Mouse (Mus musculus) thymus, postnatal 25 days (tissue): Measurements from ENCODE around the gene 5730455P16Rik.
A peak's percentile ranks its signal among the peaks of the same experiment; 100 is the strongest.
"Not testable (repeated sequence)": the region's sequence is repeated elsewhere in the genome, so short reads cannot be mapped to it uniquely, and the experiment has no call there.

Source experiments
- DNase-seq: peaks from one replicate; pipeline ENCODE4 v3.0.0; 2022

The 5730455P16Rik gene

DNA sequence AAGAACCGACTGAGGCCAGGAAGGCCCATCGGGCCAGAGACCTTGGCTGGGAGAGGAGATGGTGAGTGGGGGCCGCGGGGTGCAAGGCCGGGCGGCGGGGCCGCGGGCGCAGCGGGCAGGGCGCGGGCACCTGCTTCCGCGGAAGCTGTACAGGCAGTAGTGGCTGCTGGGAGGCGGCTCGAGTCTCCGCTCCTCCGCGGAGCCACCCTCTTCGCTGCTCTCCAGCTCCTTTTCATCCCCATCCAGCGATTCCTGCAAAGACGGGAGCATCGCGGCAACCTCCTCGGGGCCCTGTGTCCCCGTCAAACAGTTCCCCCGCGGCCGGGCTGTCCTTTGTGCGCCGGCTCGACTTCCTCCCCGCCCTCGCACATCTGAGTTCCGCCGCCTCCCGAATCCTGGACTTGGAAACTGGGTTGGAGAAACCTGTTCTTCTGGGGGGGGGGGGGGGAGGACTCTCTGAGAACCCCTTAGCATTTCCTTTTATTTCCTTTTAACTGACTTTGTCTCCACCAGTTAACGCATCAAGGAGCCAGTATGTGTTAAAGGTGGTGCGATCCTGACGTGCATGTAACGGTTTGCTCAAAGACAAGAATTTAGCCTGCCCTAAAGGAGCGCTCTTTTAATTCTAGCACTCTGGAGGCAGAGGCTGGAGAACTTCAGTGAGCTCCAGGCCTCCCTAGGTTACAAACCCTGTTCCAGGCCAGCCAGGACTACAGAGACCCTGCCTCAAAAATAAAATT is at the start of gene 5730455P16Rik:
Gene 5730455P16Rik, minus strand, starts transcription at position 323 of the 740 bp plus-strand sequence.
- DNase-seq, result peak; percentile 78

DNA sequence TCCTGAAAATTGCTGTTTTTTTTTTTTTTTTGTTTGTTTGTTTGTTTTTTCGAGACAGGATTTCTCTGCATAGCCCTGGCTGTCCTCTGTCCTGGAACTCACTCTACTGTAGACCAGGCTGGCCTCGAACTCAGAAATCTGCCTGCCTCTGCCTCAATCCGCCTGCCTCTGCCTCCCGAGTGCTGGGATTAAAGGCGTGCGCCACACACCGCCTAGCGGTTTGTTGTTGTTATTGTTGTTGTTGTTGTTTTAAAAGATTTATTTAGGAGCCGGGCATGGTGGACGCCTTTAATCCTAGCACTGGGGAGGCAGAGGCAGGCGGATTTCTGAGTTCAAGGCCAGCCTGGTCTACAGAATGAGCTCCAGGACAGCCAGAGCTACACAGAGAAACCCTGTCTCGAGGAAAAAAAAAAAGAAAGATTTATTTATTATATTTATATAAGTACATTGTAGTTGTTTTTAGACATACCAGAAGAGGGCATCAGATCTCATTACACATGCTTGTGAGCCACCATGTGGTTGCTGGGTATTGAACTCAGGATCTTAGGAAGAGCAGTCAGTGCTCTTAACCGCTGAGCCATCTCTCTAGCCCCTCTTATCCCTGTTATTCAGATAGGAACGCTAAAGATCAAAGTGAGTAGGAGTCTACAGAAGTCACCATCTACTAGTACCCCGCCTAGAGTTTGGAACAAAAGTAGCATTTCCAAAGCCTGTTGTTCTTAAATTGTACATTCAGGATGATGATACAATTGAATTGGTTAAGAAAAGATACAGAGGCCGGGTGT is 48.4 kb upstream of the 5730455P16Rik start:
- DNase-seq, result not testable (repeated sequence)

DNA sequence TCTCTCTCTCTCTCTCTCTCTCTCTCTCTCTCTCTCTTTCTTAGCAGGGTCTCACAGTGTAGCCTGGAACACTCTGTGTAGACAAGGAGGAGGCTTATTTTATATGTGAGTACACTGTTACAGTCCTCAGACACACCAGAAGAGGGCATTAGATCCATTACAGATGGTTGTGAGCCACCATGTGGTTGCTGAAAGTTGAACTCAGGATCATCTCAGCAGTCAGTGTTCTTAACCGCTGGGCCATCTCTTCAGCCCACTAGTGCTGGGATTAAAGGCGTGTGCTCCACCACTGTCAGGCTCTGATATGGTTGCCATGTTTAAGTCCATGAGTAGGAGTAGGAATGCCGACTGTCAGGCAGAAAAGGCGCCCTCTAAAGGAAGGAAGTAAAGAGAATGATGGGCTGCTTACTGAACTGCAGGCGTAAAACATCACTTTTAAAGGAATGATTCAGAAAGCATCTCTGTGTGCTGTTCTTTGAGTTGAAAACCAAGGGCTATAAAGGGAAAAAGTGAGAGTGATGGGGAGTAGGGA is 47.5 kb upstream of the 5730455P16Rik start:
- no peak for DNase-seq

DNA sequence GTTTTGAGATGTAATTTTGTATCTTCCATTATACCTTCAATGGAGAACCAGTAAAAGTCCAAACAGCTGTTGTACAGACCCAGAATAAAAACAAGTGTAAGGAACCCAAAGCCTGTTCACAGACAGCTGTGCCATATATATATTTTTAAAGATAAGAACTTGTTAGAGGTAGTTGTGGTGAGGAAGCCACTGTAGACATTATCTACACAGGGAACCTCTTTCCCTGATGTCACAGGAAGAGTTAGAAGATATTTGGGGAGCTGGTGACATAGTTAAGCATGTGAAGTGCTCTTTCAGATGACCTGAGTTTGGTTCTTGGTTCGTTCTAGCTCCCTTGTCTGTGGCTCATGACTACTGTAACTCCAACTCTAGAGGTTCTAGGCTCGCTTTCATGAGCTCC is 46.9 kb upstream of the 5730455P16Rik start:
- no peak for DNase-seq

DNA sequence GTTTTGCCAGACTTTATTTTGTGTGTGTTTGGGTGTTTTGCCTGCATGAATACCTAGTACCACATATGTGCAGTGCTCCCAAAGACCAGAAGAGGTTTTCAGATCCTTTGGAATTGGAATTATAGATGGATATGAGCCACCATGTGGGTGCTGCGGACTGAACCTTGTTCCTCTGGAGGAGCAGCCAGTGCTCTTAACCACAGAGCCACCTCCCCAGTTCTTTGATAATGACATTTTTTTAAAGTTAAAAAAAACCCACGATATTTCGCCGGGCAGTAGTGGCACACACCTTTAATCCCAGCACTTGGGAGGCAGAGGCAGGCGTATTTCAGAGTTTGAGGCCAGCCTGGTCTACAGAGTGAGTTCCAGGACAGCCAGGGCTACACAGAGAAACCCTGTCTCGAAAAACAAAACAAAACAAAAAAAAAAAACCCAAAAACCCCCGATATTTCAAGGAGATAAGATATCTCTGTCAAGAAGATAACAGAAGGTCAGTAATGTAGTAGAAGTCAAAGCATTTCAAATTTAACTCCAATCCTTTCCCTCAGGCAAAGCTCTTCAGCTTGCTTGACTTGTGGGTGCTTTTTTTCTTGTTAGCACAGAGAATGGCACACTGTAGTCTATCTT is 43.7 kb upstream of the 5730455P16Rik start:
- DNase-seq, result no peak

DNA sequence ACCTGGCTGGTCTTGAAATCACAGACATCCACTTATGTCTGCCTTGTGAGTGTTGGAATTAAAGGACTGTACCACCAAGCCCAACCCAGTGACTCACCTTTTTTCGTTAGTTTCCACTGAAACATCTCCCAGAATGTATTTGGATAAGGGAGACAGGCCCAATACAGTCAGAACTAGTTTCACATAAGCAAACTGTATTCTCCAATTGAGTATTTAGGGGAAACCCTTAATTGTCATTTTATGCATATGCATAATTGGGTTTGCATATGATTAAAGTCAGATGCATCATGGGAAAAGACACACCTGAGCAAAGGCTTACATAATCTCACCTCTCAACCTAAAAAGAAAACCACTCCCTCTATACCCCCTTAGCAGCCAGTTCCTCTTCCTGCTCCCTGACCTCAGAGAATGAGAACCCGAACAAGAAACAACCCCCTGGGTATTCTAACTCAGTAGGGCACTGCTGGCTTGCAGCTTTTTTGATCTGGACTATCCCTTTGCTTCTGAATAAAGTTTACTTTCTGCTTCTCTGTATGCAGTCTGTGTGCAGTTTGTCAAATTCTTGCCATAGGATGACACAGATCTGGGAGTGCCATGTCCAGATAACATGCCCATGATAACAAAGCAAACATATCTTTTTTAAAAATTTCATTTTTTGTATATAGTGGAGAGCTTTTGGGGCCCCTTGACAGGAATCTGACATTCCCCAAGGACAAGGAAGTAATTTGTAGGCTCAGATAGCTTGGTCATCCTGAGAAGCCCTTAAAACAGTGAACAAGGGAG is 42.6 kb upstream of the 5730455P16Rik start:
- no peak for DNase-seq

DNA sequence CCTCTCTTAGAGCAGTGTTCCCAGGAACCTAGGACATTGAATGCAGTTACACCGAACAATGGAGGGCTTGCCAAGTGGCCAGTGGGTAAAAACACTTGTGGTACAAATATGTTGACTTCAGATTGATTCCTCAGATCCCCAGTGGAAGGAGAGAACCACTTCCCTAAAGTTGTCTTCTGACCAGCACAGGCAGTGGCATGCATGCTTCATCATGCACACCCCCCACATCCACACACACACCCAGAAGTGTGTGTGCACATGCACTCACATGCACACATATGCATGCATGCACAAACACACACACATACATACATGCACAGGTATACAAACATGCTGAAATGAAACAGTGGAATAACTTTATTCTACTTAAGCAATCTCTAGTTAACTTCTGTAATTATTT is 41.9 kb upstream of the 5730455P16Rik start:
- no peak for DNase-seq

DNA sequence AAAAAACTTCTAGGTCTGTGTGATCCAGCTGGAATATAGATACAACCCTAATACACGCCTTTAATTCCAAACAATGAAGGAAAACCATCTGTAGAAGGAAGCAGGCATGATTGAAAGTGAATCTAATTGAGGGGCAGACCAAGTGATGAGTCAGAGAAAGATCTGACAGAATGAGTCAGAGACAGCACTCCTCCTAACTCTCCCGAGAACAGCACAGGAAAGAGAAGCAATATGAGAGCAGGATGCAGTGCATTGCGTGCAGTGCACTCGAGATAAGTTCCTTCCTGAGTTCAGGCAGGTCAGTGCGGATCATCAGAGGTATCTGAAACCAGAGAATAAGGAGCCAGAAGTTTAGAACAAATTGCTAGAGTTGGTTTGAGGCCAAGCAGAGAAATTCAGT is 39.3 kb upstream of the 5730455P16Rik start:
- no peak for DNase-seq

DNA sequence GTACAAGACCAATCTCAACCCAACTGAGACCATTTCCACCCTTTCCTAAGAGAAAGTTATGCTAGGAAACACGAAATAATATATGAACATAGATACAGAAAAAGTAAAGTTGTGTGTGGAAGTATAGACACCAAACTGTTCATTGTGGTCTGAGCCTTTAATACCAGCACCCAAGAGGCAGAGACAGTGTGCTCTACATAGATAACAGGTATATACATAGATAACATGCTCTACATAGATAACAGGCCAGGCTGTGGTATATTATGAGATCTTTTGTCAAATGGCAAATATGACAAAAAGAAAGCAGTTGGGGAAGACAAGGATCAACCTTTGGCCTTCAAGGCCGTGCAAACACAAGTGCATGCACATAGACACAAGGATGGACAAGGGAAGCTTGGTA is 32.5 kb upstream of the 5730455P16Rik start:
- DNase-seq, result no peak

DNA sequence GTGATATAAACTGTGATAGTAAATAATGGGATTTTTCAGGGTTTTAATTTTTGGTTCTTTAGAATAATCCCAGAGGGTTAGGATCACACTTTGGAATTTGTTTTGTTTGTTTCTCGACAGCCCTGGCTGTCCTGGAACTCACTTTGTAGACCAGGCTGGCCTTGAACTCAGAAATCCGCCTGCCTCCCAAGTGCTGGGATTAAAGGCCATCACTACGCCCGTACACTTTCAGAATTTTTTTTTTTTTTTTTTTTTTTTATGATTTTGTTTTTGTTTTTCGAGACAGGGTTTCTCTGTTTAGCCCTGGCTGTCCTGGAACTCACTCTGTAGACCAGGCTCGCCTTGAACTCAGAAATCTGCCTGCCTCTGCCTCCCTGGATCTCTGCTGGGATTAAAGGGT is 30.0 kb upstream of the 5730455P16Rik start:
- not testable (repeated sequence) for DNase-seq

DNA sequence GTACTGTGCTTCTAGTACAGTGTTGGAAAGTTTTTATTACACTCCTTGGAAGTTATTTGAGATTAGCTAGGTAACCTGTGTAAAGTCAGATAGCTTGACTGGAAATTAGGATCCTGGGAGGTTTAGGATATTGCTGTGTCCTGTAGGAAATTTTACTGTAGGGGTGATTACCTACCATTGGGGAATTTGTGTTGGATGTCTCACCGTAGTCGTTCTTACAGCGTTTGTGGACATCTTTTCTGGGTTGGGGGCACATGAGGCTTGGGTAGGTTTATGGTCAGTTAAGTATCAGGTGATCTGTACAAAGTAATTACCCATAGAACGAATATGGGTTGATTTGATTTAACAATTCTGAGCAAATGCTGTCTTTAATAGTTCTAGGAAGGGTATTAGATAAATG is 18.8 kb upstream of the 5730455P16Rik start:
- no peak for DNase-seq

DNA sequence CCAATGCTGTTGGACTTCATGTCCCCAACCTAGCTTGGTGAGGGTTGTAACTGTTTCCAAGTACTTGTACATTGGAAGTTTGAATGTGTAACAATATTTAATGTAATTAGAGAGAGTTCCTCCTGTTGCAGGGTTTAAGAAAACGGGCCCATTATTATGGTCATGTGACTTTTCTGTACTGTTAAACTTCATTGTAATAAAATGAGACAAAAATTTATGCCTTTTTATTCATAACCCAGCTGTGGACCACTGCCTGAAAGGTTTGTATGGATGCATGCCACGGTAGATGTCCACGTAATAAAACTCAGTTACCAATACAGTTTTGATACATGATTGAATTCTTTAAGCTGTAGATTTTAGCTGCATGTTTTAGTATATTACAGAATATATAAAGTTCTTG is 18.1 kb upstream of the 5730455P16Rik start:
- no peak for DNase-seq

DNA sequence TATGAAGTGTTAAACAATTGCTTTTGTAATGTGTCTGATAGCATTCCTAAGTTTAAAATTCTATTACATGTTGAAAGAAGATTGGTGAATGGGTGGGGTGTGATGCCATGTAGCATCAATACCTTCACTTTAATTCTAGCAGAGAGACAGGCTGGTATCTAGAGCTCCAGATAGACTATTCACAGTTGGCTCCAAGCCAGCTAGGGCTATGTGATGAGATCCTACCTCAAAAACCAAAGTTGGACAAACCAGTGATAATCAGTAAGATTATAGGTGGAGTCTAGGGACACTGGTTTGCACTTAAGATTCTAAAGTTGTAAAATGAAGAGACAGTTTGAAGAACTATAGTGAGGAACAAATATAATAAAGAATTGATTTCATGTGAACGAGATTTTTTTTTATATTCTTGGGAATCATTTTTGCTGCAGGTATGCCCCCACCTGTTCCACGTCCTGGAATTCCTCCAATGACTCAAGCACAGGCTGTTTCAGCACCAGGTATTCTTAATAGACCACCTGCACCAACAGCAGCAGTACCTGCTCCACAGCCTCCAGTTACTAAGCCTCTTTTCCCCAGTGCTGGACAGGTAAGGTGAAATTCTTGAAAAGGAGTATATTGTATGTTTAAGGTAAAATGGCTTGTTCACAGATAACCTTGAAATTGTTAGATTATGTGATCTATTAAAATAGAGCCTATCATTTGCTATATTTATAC is 13.7 kb upstream of the 5730455P16Rik start:
- no peak for DNase-seq

DNA sequence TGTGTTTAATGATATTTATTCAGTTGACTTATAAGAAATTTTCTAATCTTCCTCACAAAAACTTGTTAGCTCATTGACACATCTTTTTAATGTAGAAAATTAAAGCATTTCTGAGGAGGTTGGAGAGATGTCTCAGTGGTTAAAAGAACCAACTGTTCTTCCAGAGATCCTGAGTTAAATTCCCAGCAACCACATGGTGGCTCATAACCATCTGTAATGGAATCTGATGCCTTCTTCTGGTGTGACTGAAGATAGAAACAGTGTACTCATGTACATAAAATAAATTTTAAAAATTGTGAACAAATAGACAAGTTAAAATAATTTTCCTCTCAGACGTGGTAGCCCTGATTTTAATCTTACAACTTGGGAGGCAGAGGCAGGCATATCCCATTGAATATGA is 12.1 kb upstream of the 5730455P16Rik start:
- no peak for DNase-seq

DNA sequence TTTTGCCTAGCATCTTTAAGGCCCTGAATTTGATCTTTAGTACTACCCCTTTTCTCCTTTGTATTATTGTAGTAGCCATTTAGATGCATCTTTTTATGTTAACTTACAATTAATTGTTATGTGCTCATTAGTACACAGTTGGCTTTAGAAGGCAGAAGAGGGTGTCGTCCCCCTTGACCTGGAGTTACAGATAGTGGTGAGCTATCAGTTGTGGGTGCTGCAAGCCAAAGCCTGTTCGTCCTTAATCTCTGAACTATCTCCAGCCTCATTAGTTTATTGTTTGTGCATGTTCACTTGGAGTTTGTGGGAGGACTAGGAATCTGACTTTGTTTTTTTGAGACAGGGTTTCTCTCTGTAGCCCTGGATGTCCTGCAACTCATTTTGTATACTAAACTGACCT is 9.0 kb upstream of the 5730455P16Rik start:
- DNase-seq, result no peak

DNA sequence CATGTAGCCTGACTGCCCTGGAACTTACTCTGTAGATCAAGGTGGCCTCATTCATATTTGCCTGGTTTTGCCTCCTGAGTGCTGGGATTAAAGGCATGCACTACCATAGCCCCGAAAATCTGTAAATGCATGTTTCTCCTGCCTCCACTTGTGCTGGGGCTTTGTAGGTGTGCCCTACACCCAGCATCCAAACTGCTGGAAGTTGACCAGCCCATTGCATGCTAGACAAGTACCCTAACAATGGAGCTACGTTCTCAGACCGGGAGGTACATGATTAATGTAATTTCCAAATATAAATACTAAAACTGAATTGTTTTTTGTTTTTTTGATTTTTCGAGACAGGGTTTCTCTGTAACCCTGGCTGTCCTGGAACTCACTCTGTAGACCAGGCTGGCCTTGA is 7.2 kb upstream of the 5730455P16Rik start:
- DNase-seq, result no peak

DNA sequence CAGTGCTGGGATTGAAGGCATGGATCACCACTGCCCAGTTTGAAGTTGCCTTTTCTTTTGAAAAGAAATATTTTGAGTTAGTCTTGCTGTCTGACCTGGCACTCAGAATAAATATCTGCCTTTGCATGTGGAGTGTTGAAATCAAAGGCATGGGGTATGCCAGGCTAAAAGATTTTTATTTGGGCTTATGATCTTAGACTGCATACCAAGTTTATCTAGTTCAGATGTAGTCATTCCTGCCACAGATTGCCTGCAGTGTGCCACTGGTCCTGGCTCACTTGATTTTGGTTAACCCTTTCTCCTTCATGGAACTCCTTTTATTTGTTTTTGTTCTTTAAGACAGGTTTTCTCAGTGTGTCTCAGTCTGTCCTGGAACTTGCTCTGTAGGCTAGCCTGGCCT is 6.6 kb upstream of the 5730455P16Rik start:
- no peak for DNase-seq

DNA sequence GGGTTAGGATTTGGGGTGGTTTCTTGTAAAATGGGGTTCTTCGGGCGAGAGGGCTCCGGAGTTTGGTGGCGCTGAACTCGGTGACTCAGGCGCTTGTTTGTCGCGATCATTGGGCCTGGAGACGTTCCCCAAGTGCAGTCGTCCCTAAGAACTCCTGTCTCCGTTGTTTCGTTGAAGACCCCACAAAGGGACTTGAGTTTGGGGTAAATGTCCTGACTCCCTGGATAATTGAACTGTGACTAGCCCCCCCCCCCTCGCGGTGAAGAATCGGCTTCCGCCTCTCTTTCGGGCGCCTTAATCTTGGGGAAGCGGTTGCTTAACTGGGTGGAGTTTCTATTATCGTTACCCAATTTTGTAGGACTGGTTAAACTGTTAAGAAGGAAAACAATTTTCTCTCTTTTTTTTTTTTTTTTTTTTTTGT is 5.8 kb upstream of the 5730455P16Rik start:
- DNase-seq, result peak; percentile 55

DNA sequence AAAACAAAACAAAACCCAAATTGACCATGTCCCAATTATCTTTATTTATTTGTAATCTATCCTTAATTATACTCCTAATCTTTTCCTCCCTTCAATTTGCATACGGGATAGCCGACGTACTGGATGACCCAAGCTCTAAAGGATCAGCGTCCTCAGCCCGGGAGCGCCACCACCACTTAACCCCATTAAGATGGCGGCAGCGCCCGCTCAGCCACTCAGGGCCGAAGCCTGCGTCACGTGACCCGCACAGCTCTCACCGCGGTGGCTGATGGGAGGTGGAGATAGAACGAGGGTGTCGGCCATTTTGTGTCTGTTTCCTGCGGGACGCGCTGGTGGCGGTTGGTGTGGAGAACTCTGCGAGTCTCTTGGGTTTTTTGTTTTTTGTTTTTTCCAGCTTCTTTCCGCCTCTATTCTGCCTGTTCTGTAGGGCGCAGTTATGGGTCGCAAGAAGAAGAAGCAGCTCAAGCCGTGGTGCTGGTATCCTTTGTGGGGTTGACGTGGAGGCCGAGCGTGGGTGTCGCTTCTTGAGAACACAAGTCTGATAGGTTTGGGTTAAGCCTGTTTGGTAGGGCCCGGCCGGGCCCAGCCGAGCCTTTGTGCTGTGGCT is 5.3 kb upstream of the 5730455P16Rik start, which contains the start of gene Zfp207:
Gene Zfp207, plus strand, starts transcription at position 261 of the 607 bp plus-strand sequence.
- peak; percentile 98 for DNase-seq

DNA sequence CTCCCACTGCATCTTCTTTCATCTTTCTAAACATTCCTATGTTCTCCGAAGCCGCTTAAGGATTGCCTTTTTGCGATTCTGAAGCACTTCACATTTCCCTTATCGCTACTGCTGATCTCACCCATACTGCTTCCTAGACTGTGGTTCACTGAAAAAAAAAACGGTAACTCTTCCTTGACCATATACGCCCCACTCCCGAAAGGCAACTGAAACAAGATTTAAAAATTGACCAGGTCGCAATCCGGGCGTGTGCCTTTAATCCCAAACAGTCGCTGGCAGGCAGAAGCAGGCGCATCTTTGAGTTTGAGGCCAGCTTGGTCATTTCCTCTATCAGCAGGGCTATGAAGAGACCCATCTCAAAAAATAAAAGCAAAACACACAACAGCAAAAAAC is 4.8 kb upstream of the 5730455P16Rik start:
- peak; percentile 55 for DNase-seq

DNA sequence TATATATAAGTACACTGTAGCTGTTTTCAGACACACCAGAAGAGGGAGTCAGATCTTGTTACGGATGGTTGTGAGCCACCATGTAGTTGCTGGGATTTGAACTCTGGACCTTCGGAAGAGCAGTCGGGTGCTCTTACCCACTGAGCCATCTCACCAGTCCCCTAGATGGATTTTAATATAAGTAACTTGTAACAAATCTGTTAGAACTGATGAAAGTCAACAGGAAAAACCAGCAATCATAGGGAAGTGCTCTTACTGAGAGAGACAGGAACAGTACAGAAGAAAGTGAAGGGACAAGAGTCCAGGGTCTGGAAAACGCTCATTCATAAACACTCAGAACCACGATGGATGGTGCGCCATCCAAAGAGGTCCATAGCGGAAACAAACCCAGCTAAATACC is 1.4 kb upstream of the 5730455P16Rik start:
- DNase-seq, result not testable (repeated sequence)
